Mouse (Mus musculus): Measurements from ENCODE around the gene Zfand2b. TPM values are rescaled to one million over a fixed set of nuclear protein-coding genes. Genes with fewer than 3 reads are reported as not detected.

The Zfand2b gene
- polyA plus RNA-seq, 1 experiment from 2014 or later, result 30.4 TPM

- peaks cover 20% of the 10 kb centered on the region for H3K36me3 ChIP-seq (replicated peaks)
- peaks cover 80% of the 10 kb centered on the region for H3K27me3 ChIP-seq
- peak overlapping the region; percentile 50 for H3K4me3 ChIP-seq (replicated peaks)
- H3K4me1 ChIP-seq, result peaks cover 17% of the 10 kb centered on the region
- peak overlapping the region; percentile 47 for H3K9ac ChIP-seq
- under 1% methylated on average over 24 of the region's 24 CpGs for whole genome bisulfite sequencing
- ATAC-seq (ENCODE audit: low FRiP score), result peak; percentile 87
- H3K9me3 ChIP-seq, result no peaks in the 10 kb centered on the region
- peak overlapping the region; percentile 91 for H3K4me2 ChIP-seq
- no peak overlapping the region for H3K27ac ChIP-seq
Measured at GRCm38 (mm10) chr1:75219078-75219477, 50.6 kb downstream of the Zfand2b start.

GRCm38 (mm10) chr1:75219531-75219930 lies 51.1 kb downstream of the Zfand2b start, which contains the start of gene Tuba4a:
Tuba4a (minus strand) TSS chr1:75219865.
- H3K27me3 ChIP-seq, result peaks cover 80% of the 10 kb centered on the region
- H3K9me3 ChIP-seq, result no peaks in the 10 kb centered on the region
- ATAC-seq (ENCODE audit: low FRiP score), result peak; percentile 55; the same call in 1 of the 2 replicates
- no peak within 1 kb of the TSS for H3K27ac ChIP-seq
- H3K9ac ChIP-seq, result peak within 1 kb of the TSS; percentile 47
- peak within 1 kb of the TSS; percentile 50 for H3K4me3 ChIP-seq (replicated peaks)
- peaks cover 15% of the 10 kb centered on the region for H3K36me3 ChIP-seq (replicated peaks)
- WGBS, result under 1% methylated on average over 33 of the region's 34 CpGs
- peak within 1 kb of the TSS; percentile 91 for H3K4me2 ChIP-seq
- peaks cover 17% of the 10 kb centered on the region for H3K4me1 ChIP-seq

Small RNA genes lying within 50 kb of the gene (microRNA-seq; reads per million reads assigned to microRNA genes)
- gene Gm27943, result not detected

Other genes with a start within 250 kb of the Zfand2b start
- 0.24 and 0.55 TPM in 2 replicates for gene Cfap65, start 233.0 kb upstream of the Zfand2b start, polyA plus RNA-seq (2016; fragmentation: Nextera tagmentation; extraction: Ambion mirVana)
- 0.19 TPM in 1 of 2 replicates, not detected in the other for gene Ihh, start 217.0 kb upstream of the Zfand2b start, polyA plus RNA-seq (2016; fragmentation: Nextera tagmentation; extraction: Ambion mirVana)
- 10.1 and 10.9 TPM in 2 replicates for gene Nhej1, start 43.4 kb upstream of the Zfand2b start, polyA plus RNA-seq (2016; fragmentation: Nextera tagmentation; extraction: Ambion mirVana)
- not detected in 2 replicates for gene Slc23a3, start 34.8 kb upstream of the Zfand2b start, polyA plus RNA-seq (2016; fragmentation: Nextera tagmentation; extraction: Ambion mirVana)
- 48.1 and 50.5 TPM in 2 replicates for gene Cnppd1, start 25.9 kb upstream of the Zfand2b start, polyA plus RNA-seq (2016; fragmentation: Nextera tagmentation; extraction: Ambion mirVana)
- 63.5 and 70.6 TPM in 2 replicates for gene Retreg2, start 25.9 kb upstream of the Zfand2b start, polyA plus RNA-seq (2016; fragmentation: Nextera tagmentation; extraction: Ambion mirVana)
- 30.8 and 36.3 TPM in 2 replicates for gene Abcb6, start 11.7 kb downstream of the Zfand2b start, polyA plus RNA-seq (2016; fragmentation: Nextera tagmentation; extraction: Ambion mirVana)
- 21.5 and 23.4 TPM in 2 replicates for gene Ankzf1, start 23.5 kb downstream of the Zfand2b start, polyA plus RNA-seq (2016; fragmentation: Nextera tagmentation; extraction: Ambion mirVana)
- gene Atg9a, start 23.6 kb downstream of the Zfand2b start, polyA plus RNA-seq (2016; fragmentation: Nextera tagmentation; extraction: Ambion mirVana), result 29.1 and 29.9 TPM in 2 replicates
- 22.6 and 22.7 TPM in 2 replicates for gene Glb1l, start 42.2 kb downstream of the Zfand2b start, polyA plus RNA-seq (2016; fragmentation: Nextera tagmentation; extraction: Ambion mirVana)
- gene Stk16, start 42.2 kb downstream of the Zfand2b start, polyA plus RNA-seq (2016; fragmentation: Nextera tagmentation; extraction: Ambion mirVana), result 122 and 132 TPM in 2 replicates
- gene Tuba4a, start 51.2 kb downstream of the Zfand2b start, polyA plus RNA-seq (2016; fragmentation: Nextera tagmentation; extraction: Ambion mirVana), result 8.1 and 9.1 TPM in 2 replicates
- not detected in 2 replicates for gene A630095N17Rik, start 63.5 kb downstream of the Zfand2b start, polyA plus RNA-seq (2016; fragmentation: Nextera tagmentation; extraction: Ambion mirVana)
- 38.1 and 41.5 TPM in 2 replicates for gene Dnajb2, start 67.8 kb downstream of the Zfand2b start, polyA plus RNA-seq (2016; fragmentation: Nextera tagmentation; extraction: Ambion mirVana)
- gene Ptprn, start 95.9 kb downstream of the Zfand2b start, polyA plus RNA-seq (2016; fragmentation: Nextera tagmentation; extraction: Ambion mirVana), result 6.8 and 7.5 TPM in 2 replicates
- 29.2 and 32.8 TPM in 2 replicates for gene Resp18, start 109.8 kb downstream of the Zfand2b start, polyA plus RNA-seq (2016; fragmentation: Nextera tagmentation; extraction: Ambion mirVana)
- 137 and 140 TPM in 2 replicates for gene Dnpep, start 149.3 kb downstream of the Zfand2b start, polyA plus RNA-seq (2016; fragmentation: Nextera tagmentation; extraction: Ambion mirVana)
- gene Des, start 191.7 kb downstream of the Zfand2b start, polyA plus RNA-seq (2016; fragmentation: Nextera tagmentation; extraction: Ambion mirVana), result 0.74 and 0.78 TPM in 2 replicates
- gene Speg, start 206.7 kb downstream of the Zfand2b start, polyA plus RNA-seq (2016; fragmentation: Nextera tagmentation; extraction: Ambion mirVana), result 10.0 and 11.3 TPM in 2 replicates

Data from forebrain, embryonic 12.5 days (tissue).